Mouse (Mus musculus) CH12.LX (cell line): ENCODE measurements at regions not wholly inside any gene's neighbourhood (a gene's known extent, or its start where the extent isn't known, plus 50 kb on each side); places are given as distances from the start of the nearest gene placed in this dataset.

Experiments
- BHLHE40 ChIP-seq: IDR thresholded peaks from 2 replicates; pipeline ENCODE4 v1.6.1; 2011; ENCODE audit warnings: mild to moderate bottlenecking, low read depth, low read length, improper control_type of control experiment
- CTCF ChIP-seq, 2 experiments: IDR thresholded peaks in 1 of 2; conservative IDR thresholded peaks in 1 of 2; 2 replicates each; pipeline ENCODE4 v1.5.1; 2011 to 2012; ENCODE audit warnings: low read depth in 2 of 2, low read length in 2 of 2, improper control_type of control experiment in 1 of 2, inconsistent platforms in 1 of 2, mild to moderate bottlenecking in 1 of 2, moderate library complexity in 1 of 2
- EP300 ChIP-seq: IDR thresholded peaks from 2 replicates; pipeline ENCODE4 v1.6.1; 2011; ENCODE audit warnings: low read length, improper control_type of control experiment
- JUND ChIP-seq: conservative IDR thresholded peaks from 2 replicates; pipeline ENCODE4 v1.6.1; 2011; ENCODE audit warnings: low read depth, low read length, improper control_type of control experiment
- MAZ ChIP-seq: IDR thresholded peaks from 2 replicates; pipeline ENCODE4 v1.6.1; 2012; ENCODE audit warnings: low read depth, mild to moderate bottlenecking, inconsistent platforms, low read length, improper control_type of control experiment, moderate library complexity
- MEF2A ChIP-seq: IDR thresholded peaks from 2 replicates; pipeline ENCODE4 v1.6.1; 2014; ENCODE audit warnings: low read depth, mild to moderate bottlenecking, inconsistent platforms, low read length, improper control_type of control experiment, borderline replicate concordance
- POLR2A ChIP-seq: IDR thresholded peaks from 2 replicates; pipeline ENCODE4 v1.6.1; 2011; ENCODE audit warnings: low read depth, mild to moderate bottlenecking, improper control_type of control experiment, low read length
- SMC3 ChIP-seq: IDR thresholded peaks from 2 replicates; pipeline ENCODE4 v1.6.1; 2011; ENCODE audit warnings: low read depth, low read length, improper control_type of control experiment
- TBP ChIP-seq: conservative IDR thresholded peaks from 2 replicates; pipeline ENCODE4 v1.6.1; 2011; ENCODE audit warnings: low read depth, low read length, improper control_type of control experiment

GRCm38 (mm10) chr16:49636467-49636866 lies 62.6 kb upstream of the Ift57 start:
- TF ChIP-seq CTCF (conservative IDR thresholded peaks at IDR 0.05 in 1 of 2, IDR thresholded peaks at IDR 0.05 in 1 of 2; ENCODE audit: low read depth in 2 of 2, low read length in 2 of 2) (no peak), EP300 (no peak), SMC3 (no peak), MAZ (no peak), TBP (no peak), BHLHE40 (no peak), JUND (no peak), MEF2A (no peak), POLR2A (no peak)
